Mouse (Mus musculus): Measurements from ENCODE around the gene Cryba1.
A peak's percentile ranks its signal among the peaks of the same experiment; 100 is the strongest.
"Not testable (repeated sequence)": the region's sequence is repeated elsewhere in the genome, so short reads cannot be mapped to it uniquely, and the experiment has no call there.

Cryba1 gene

GRCm38 (mm10) chr11:77725183-77725582, at the start of gene Cryba1:
Cryba1 (minus strand) TSS chr11:77725283.
- DNase-seq = peak in 1 of 2 experiments; percentile 8

- DNase-seq = peak in 1 of 2 experiments; percentile 14
Observed at GRCm38 (mm10) chr11:77771879-77772713, 47.0 kb upstream of the Cryba1 start.

GRCm38 (mm10) chr11:77770346-77770745, 45.3 kb upstream of the Cryba1 start:
- no peak for DNase-seq

- DNase-seq = peak in 1 of 2 experiments; percentile 58
Observed at GRCm38 (mm10) chr11:77769496-77769895, 44.4 kb upstream of the Cryba1 start.

- peak; percentile 49 to 56 for DNase-seq
Observed at GRCm38 (mm10) chr11:77766351-77767001, 41.4 kb upstream of the Cryba1 start.

GRCm38 (mm10) chr11:77765459-77765777, 40.3 kb upstream of the Cryba1 start:
- DNase-seq = no peak

- DNase-seq = peak; percentile 34 to 36
Observed at GRCm38 (mm10) chr11:77764694-77765458, 39.8 kb upstream of the Cryba1 start.

- DNase-seq = peak; percentile 70 to 75
Observed at GRCm38 (mm10) chr11:77763673-77764340, 38.7 kb upstream of the Cryba1 start.

GRCm38 (mm10) chr11:77762783-77763672, 37.9 kb upstream of the Cryba1 start, which contains the start of gene Myo18a:
Myo18a (plus strand) TSS chr11:77763246.
- DNase-seq = peak; percentile 96 to 98

GRCm38 (mm10) chr11:77760031-77760430, 34.9 kb upstream of the Cryba1 start:
- no peak for DNase-seq

GRCm38 (mm10) chr11:77753469-77753868, 28.4 kb upstream of the Cryba1 start:
- DNase-seq = no peak

GRCm38 (mm10) chr11:77752525-77752924, 27.4 kb upstream of the Cryba1 start:
- DNase-seq = no peak

GRCm38 (mm10) chr11:77748996-77749395, 23.9 kb upstream of the Cryba1 start:
- DNase-seq = peak; percentile 46 to 63

- not testable (repeated sequence) for DNase-seq
Observed at GRCm38 (mm10) chr11:77747103-77747502, 22.0 kb upstream of the Cryba1 start.

- no peak for DNase-seq
Observed at GRCm38 (mm10) chr11:77746652-77747051, 21.6 kb upstream of the Cryba1 start.

GRCm38 (mm10) chr11:77743966-77744365, 18.9 kb upstream of the Cryba1 start:
- peak; percentile 57 for DNase-seq

- no peak for DNase-seq
Observed at GRCm38 (mm10) chr11:77738555-77738954, 13.5 kb upstream of the Cryba1 start.

- DNase-seq = peak; percentile 95 to 97
Observed at GRCm38 (mm10) chr11:77737289-77737688, 12.2 kb upstream of the Cryba1 start.

- DNase-seq = peak; percentile 57
Observed at GRCm38 (mm10) chr11:77728587-77728986, 3.5 kb upstream of the Cryba1 start.

- peak; percentile 52 to 55 for DNase-seq
Observed at GRCm38 (mm10) chr11:77724766-77725165, 317 bp downstream of the Cryba1 start.

- DNase-seq = no peak
Observed at GRCm38 (mm10) chr11:77721389-77721788, 3.7 kb downstream of the Cryba1 start.

- DNase-seq = no peak
Observed at GRCm38 (mm10) chr11:77719055-77719454, 6.0 kb downstream of the Cryba1 start.

All from cerebellum, postnatal 10 days (tissue).